Mouse (Mus musculus) liver, embryonic 14.5 days (tissue): ENCODE measurements at regions not wholly inside any gene's neighbourhood (a gene's known extent, or its start where the extent isn't known, plus 50 kb on each side); places are given as distances from the start of the nearest gene placed in this dataset.

ENCODE experiments used
- CTCF ChIP-seq: IDR thresholded peaks from 2 replicates; pipeline ENCODE4 v1.5.1; 2016; ENCODE audit warnings: antibody characterized with exemption, low read depth, control low read depth
- EP300 ChIP-seq: IDR thresholded peaks from 2 replicates; pipeline ENCODE4 v1.6.1; 2016; ENCODE audit warnings: antibody characterized with exemption, low read depth

DNA sequence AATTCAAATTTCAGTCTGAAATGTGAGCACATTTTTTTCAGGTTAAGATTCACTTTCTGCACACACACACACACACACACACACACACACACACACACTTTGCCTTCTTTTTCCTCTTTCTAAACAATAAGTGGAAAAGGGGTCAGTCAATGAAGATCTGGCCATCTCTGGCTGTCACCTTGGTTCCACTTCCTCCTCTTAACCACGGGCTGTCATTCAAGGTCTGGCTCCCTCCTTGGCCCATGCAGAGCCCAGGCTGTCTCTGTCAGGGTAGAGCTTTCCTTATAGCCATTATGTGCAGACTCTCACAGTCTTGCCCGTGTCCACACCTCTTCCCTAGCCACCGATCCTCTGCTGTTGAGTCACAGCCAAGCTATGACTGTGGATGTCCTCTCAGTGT is 79.9 kb upstream of the Slc22a23 start:
- TF ChIP-seq EP300 = no peak
- TF ChIP-seq CTCF = no peak
